Mouse (Mus musculus) hindbrain, embryonic 11.5 days (tissue): Measurements from ENCODE around the gene Nmd3. TPM values are rescaled to one million over a fixed set of nuclear protein-coding genes. Genes with fewer than 3 reads are reported as not detected.

ENCODE experiments used
- ATAC-seq: fragments of 200-750 bp; cut with Nextera tagmentation; 2 replicates; pipeline ENCODE4 v1.8.0; 2017; ENCODE audit warnings: mild to moderate bottlenecking, moderate TSS enrichment, moderate library complexity; ENCODE audit not compliant: low FRiP score
- DNase-seq: peaks from one replicate; pipeline ENCODE4 v3.0.0-alpha.2; 2015; ENCODE audit warnings: low spot score
- H3K27ac ChIP-seq: fragments of 300-500 bp; sonication (generic); 2 replicates; pipeline ENCODE4 v1.5.1; 2014; ENCODE audit warnings: mild to moderate bottlenecking, low read depth, low read length
- H3K27me3 ChIP-seq: fragments of 300-500 bp; sonication (generic); 2 replicates; pipeline ENCODE4 v1.6.1; 2014; ENCODE audit warnings: mild to moderate bottlenecking, low read length, moderate library complexity, mixed read lengths; ENCODE audit not compliant: control insufficient read depth, insufficient read depth
- H3K36me3 ChIP-seq: fragments of 300-500 bp; sonication (generic); 2 replicates; pipeline ENCODE4 v1.6.1; 2014; ENCODE audit warnings: mild to moderate bottlenecking, low read length, moderate library complexity, mixed read lengths; ENCODE audit not compliant: control insufficient read depth, insufficient read depth
- H3K4me1 ChIP-seq: fragments of 300-500 bp; sonication (generic); replicated peaks from 2 replicates; pipeline ENCODE4 v1.6.1; 2014; ENCODE audit warnings: low read length, mixed read lengths; ENCODE audit not compliant: control insufficient read depth, insufficient read depth
- H3K4me2 ChIP-seq: fragments of 300-500 bp; sonication (generic); replicated peaks from 2 replicates; pipeline ENCODE4 v1.6.1; 2014; ENCODE audit warnings: mild to moderate bottlenecking, low read depth, low read length
- H3K4me3 ChIP-seq: fragments of 300-500 bp; sonication (generic); 2 replicates; pipeline ENCODE4 v1.5.1; 2014; ENCODE audit warnings: low read depth, low read length
- H3K9ac ChIP-seq: fragments of 300-500 bp; sonication (generic); 2 replicates; pipeline ENCODE4 v1.6.1; 2014; ENCODE audit warnings: low read depth, low read length
- H3K9me3 ChIP-seq: fragments of 300-500 bp; sonication (generic); 2 replicates; pipeline ENCODE4 v1.6.1; 2016; ENCODE audit warnings: low read length; ENCODE audit not compliant: control insufficient read depth
- WGBS: fragments of 180-500 bp; shearing (Covaris S2); extraction: QIAGEN DNeasy Blood & Tissue Kit; methylation state at CpG from one replicate; pipeline ENCODE4 v1.1.7; 2014; 5-methylcytosine and 5-hydroxymethylcytosine counted together
- polyA plus RNA-seq: library from polyadenylated mRNA; unstranded; fragments of >200 nt; fragmentation: Nextera tagmentation; extraction: Ambion mirVana; gene quantifications from 2 replicates; pipeline ENCODE4 v1.2.1, GENCODE M21; 2014

The Nmd3 gene
- 139 and 144 TPM in 2 replicates for polyA plus RNA-seq

GRCm38 (mm10) chr3:69721814-69722186 is at the start of gene Nmd3:
Gene Nmd3, plus strand, starts transcription at chr3:69721985.
- Histone ChIP-seq H3K27ac (peak within 1 kb of the TSS; percentile 88), H3K4me1 (no peaks in the 10 kb centered on the region), H3K27me3 (no peaks in the 10 kb centered on the region), H3K4me2 (peak within 1 kb of the TSS; percentile 69), H3K9me3 (no peaks in the 10 kb centered on the region), H3K9ac (peak within 1 kb of the TSS; percentile 94), H3K36me3 (no peaks in the 10 kb centered on the region), H3K4me3 (peak within 1 kb of the TSS; percentile 94)
- DNase-seq (peak; percentile 98), ATAC-seq (peak; percentile 97)
- WGBS = 0% methylated on average over 33 of the region's 33 CpGs

- Histone ChIP-seq H3K36me3 (no peaks in the 10 kb centered on the region), H3K27ac (no peak overlapping the region), H3K9me3 (no peaks in the 10 kb centered on the region), H3K27me3 (no peaks in the 10 kb centered on the region), H3K4me2 (no peak overlapping the region), H3K9ac (no peak overlapping the region), H3K4me1 (no peaks in the 10 kb centered on the region), H3K4me3 (no peak overlapping the region)
- DNase-seq = no peak
- no peak for ATAC-seq
- WGBS = 98% methylated on average over 10 of the region's 10 CpGs
Measured at GRCm38 (mm10) chr3:69673351-69673750, 48.4 kb upstream of the Nmd3 start.

GRCm38 (mm10) chr3:69674206-69674605 is 47.6 kb upstream of the Nmd3 start:
- H3K36me3 ChIP-seq = no peaks in the 10 kb centered on the region
- DNase-seq (no peak), ATAC-seq (no peak)

DNA sequence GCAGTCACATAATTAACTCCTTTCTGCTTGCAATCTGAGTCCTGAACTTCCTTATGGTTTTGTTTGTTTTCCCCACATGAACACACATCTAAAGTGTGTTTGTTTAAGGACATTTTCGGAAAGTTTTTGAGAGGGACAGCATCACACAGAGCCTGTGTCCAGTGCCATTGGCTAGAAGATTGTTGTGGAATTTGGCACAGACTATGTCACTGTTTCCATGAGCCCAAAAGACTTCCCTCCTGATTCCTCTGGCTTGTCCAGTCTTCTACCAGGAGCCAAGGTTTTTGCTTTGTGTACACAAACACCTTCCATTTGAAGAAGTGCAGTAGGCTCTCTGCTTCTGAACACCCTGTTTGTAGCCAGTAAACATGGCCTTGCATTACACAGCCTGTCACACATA is 32.0 kb upstream of the Nmd3 start:
- DNase-seq = no peak
- no peak for ATAC-seq
- no peaks in the 10 kb centered on the region for H3K27me3 ChIP-seq
- no peaks in the 10 kb centered on the region for H3K36me3 ChIP-seq
- no peak overlapping the region for H3K4me3 ChIP-seq
- 69% methylated on average over 1 of the region's 1 CpGs for WGBS
- no peak overlapping the region for H3K9ac ChIP-seq
- H3K9me3 ChIP-seq = no peaks in the 10 kb centered on the region
- H3K27ac ChIP-seq = no peak overlapping the region
- no peak overlapping the region for H3K4me2 ChIP-seq
- H3K4me1 ChIP-seq = no peaks in the 10 kb centered on the region

More at GRCm38 (mm10) chr3:69674206-69674605, 47.6 kb upstream of the Nmd3 start:
- H3K27me3 ChIP-seq = no peaks in the 10 kb centered on the region
- no peak overlapping the region for H3K27ac ChIP-seq
- H3K4me3 ChIP-seq = no peak overlapping the region
- H3K9ac ChIP-seq = no peak overlapping the region
- no peaks in the 10 kb centered on the region for H3K4me1 ChIP-seq
- no peak overlapping the region for H3K4me2 ChIP-seq
- 87% methylated on average over 3 of the region's 3 CpGs for WGBS
- H3K9me3 ChIP-seq = no peaks in the 10 kb centered on the region

DNA sequence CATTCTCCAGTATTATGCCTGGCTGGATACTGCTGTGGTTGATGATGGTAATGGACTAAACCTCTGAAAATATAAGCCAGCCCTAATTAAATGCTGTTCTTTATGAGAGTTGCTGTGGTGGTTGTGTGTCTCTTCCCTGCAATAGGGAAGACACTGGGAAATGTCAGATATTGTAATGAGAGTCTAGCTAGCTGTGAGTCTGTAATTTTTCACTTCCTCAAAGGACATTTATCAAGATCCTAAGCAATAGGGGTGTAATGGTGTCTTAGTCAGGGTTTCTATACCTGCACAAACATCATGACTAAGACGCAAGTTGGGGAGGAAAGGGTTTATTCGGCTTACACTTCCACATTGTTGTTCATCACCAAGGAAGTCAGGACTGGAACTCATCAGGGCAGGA is 30.8 kb upstream of the Nmd3 start:
- H3K27ac ChIP-seq = no peak overlapping the region
- no peak overlapping the region for H3K4me3 ChIP-seq
- WGBS = 86% methylated on average over 2 of the region's 2 CpGs
- H3K36me3 ChIP-seq = no peaks in the 10 kb centered on the region
- H3K9me3 ChIP-seq = no peaks in the 10 kb centered on the region
- DNase-seq = no peak
- no peak overlapping the region for H3K9ac ChIP-seq
- no peaks in the 10 kb centered on the region for H3K4me1 ChIP-seq
- H3K27me3 ChIP-seq = no peaks in the 10 kb centered on the region
- no peak overlapping the region for H3K4me2 ChIP-seq
- ATAC-seq = no peak

DNA sequence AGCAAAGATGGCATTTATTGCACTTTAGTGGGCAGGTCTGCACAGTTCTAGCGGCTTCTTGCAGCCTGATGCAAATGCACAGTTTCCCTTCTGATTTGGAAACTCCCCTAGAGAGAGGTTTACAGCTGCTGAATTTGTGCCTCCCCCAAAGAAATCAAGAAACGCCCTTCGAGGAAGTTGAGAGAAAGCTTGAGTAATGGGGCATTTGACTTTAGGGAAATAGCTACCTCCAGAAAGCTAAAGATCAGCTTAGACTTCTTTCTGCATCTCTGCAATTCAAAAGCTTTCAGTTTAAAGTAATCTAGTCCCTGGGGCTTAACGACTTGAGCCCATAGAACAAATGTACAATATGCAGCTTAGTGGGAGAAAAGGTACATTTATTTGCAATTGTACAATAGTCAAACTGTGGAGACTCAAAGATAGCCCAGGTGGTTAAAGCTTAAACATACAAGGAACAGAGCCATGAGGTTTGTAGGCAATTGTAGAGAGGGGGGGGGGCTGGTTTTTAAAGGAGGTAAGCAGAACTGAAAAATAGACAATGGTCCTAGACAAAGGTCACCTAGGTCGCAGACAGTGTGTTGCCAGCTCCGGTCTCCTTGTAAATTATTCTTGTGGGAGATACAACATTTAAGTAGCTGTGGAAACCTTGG is 21.8 kb upstream of the Nmd3 start:
- no peak overlapping the region for H3K27ac ChIP-seq
- ATAC-seq (no peak), DNase-seq (no peak)
- no peaks in the 10 kb centered on the region for H3K27me3 ChIP-seq
- H3K4me2 ChIP-seq = no peak overlapping the region
- H3K4me3 ChIP-seq = no peak overlapping the region
- no peaks in the 10 kb centered on the region for H3K4me1 ChIP-seq
- no peaks in the 10 kb centered on the region for H3K36me3 ChIP-seq
- no peaks in the 10 kb centered on the region for H3K9me3 ChIP-seq
- WGBS = 75% methylated on average over 6 of the region's 6 CpGs
- H3K9ac ChIP-seq = no peak overlapping the region

- Histone ChIP-seq H3K9me3 (no peaks in the 10 kb centered on the region), H3K27ac (no peak overlapping the region), H3K36me3 (no peaks in the 10 kb centered on the region), H3K4me3 (no peak overlapping the region), H3K9ac (no peak overlapping the region), H3K27me3 (no peaks in the 10 kb centered on the region), H3K4me2 (no peak overlapping the region), H3K4me1 (no peaks in the 10 kb centered on the region)
- DNase-seq (peak; percentile 32), ATAC-seq (no peak)
- WGBS = 47% methylated on average over 1 of the region's 1 CpGs
Measured at GRCm38 (mm10) chr3:69701905-69702304, 19.9 kb upstream of the Nmd3 start.

GRCm38 (mm10) chr3:69702421-69702820 is 19.4 kb upstream of the Nmd3 start:
- Histone ChIP-seq H3K4me2 (no peak overlapping the region), H3K4me1 (no peaks in the 10 kb centered on the region), H3K4me3 (no peak overlapping the region), H3K27ac (no peak overlapping the region), H3K36me3 (no peaks in the 10 kb centered on the region), H3K9me3 (no peaks in the 10 kb centered on the region), H3K27me3 (no peaks in the 10 kb centered on the region), H3K9ac (no peak overlapping the region)
- DNase-seq = no peak
- no peak for ATAC-seq

DNA sequence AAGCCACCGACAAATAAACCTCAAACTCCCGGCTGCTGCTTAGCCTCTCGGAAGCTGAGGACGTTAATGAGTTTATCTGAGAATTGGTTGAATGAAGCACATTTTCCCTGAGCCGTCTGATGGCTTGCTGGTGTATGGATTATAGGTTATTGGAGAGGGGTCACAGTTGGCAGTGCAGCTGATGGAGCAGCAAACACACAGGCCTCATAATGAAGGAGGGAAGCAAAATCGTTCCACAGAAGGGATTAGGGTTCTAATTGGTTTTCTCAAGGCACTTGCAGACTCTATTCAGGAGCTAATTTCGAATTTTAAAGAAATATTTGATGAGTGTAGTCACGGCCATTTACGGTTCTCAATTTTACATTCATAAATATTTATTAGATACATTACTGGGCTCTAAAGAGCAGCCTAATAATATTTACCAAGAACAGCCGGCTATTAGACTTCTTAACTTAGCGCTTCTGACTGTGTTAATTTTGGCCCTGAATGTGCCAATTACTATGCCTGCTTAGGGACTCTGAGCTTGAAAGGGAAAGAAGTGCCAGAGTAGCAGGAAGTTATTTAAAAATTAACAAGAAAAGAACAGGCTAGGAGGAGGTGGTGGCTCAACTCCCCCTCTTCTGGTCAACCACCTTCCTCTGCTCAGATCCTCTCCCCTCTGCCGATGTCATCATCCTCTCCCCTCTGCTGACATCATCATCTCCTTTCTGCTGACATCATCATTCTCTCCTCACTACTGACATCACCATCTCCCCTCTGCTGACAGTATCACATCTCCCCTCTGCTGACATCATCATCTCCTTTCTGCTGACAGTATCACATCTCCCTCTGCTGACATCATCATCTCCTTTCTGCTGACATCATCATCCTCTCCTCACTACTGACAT is 12.5 kb upstream of the Nmd3 start:
- Histone ChIP-seq H3K27ac (no peak overlapping the region), H3K4me1 (no peaks in the 10 kb centered on the region), H3K9me3 (no peaks in the 10 kb centered on the region), H3K27me3 (no peaks in the 10 kb centered on the region), H3K4me2 (no peak overlapping the region), H3K36me3 (no peaks in the 10 kb centered on the region), H3K4me3 (no peak overlapping the region), H3K9ac (no peak overlapping the region)
- 62% methylated on average over 12 of the region's 12 CpGs for WGBS
- DNase-seq = no peak
- ATAC-seq = peak; percentile 78
